Mouse (Mus musculus) limb, embryonic 13.5 days (tissue): ENCODE data around the gene Nfia. TPM values are rescaled to one million over a fixed set of nuclear protein-coding genes. Genes with fewer than 3 reads are reported as not detected.

Experiments used
- ATAC-seq: fragments of 200-750 bp; cut with Nextera tagmentation; 2 replicates; pipeline ENCODE4 v1.8.0; 2017; ENCODE audit warnings: low read depth, moderate number of reproducible peaks, moderate TSS enrichment; ENCODE audit not compliant: low FRiP score
- H3K27ac ChIP-seq: fragments of 300-500 bp; sonication (generic); 2 replicates; pipeline ENCODE4 v1.5.1; 2015; ENCODE audit warnings: inconsistent platforms, mild to moderate bottlenecking, moderate library complexity
- H3K27me3 ChIP-seq: fragments of 300-500 bp; sonication (generic); 2 replicates; pipeline ENCODE4 v1.6.1; 2015; ENCODE audit warnings: mild to moderate bottlenecking, inconsistent platforms
- H3K36me3 ChIP-seq: fragments of 300-500 bp; sonication (generic); 2 replicates; pipeline ENCODE4 v1.6.1; 2015; ENCODE audit warnings: inconsistent platforms, mild to moderate bottlenecking, moderate library complexity
- H3K4me1 ChIP-seq: fragments of 300-500 bp; sonication (generic); 2 replicates; pipeline ENCODE4 v1.6.1; 2015; ENCODE audit warnings: inconsistent platforms
- H3K4me2 ChIP-seq: fragments of 300-500 bp; sonication (generic); replicated peaks from 2 replicates; pipeline ENCODE4 v1.6.1; 2015; ENCODE audit warnings: inconsistent platforms, mild to moderate bottlenecking, moderate library complexity
- H3K4me3 ChIP-seq: fragments of 300-500 bp; sonication (generic); 2 replicates; pipeline ENCODE4 v1.5.1; 2015; ENCODE audit warnings: moderate library complexity, mild to moderate bottlenecking, inconsistent platforms
- H3K9ac ChIP-seq: fragments of 300-500 bp; sonication (generic); 2 replicates; pipeline ENCODE4 v1.6.1; 2015; ENCODE audit warnings: mild to moderate bottlenecking, inconsistent platforms
- H3K9me3 ChIP-seq: fragments of 300-500 bp; sonication (generic); 2 replicates; pipeline ENCODE4 v1.6.1; 2016; ENCODE audit warnings: inconsistent platforms
- WGBS: fragments of 180-500 bp; shearing (Covaris S2); methylation state at CpG from one replicate; pipeline ENCODE4 v1.1.7; 2015; 5-methylcytosine and 5-hydroxymethylcytosine counted together
- polyA plus RNA-seq: library from polyadenylated mRNA; unstranded; fragments of >200 nt; fragmentation: Nextera tagmentation; extraction: Ambion mirVana; gene quantifications from 2 replicates; pipeline ENCODE4 v1.2.1, GENCODE M21; 2015

The Nfia gene
- polyA plus RNA-seq, 1 experiment from 2014 or later = 88.3 TPM

DNA sequence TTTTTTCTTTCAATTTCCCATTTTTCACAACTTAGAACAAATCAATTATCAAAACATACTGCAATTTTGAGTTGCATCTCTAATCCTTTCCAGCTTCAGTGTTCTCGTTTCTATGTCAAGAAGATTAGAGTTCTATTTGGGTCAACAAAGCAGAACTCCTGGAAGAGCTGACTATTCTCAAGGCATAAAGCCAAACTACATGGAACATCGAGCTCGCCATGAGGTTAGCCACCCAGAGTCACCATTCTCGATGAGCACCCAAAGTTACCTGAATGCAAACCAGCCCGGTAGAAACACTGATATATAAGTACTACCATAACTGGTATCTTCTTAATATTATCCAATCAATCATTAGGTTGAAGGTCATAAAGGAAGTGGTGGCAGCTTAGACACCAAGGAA is 5.0 kb upstream of the Nfia start:
- no peak overlapping the region for H3K4me2 ChIP-seq
- H3K36me3 ChIP-seq = no peaks in the 10 kb centered on the region

DNA sequence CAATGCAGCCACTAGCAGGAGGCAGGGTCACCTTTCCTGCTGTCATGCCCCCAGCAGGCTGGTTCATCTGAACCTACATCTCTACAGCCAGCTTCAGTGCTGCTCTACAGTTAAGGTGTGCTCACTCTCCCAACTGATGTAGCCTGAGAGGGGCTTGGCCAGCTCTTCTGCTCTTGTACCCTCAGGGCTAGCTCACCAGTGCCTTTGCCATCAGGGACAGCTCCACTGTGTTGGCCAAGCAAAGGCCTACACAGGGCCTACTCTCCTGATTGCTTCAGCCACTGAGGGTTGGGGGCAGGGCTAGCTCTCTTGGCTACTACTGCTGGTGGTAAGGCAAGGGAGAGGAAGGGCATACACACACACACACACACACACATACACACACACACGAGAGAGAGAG is 2.7 kb upstream of the Nfia start:
- H3K4me2 ChIP-seq = no peak overlapping the region
- H3K36me3 ChIP-seq = no peaks in the 10 kb centered on the region
- H3K9ac ChIP-seq = no peak overlapping the region
- H3K27ac ChIP-seq = no peak overlapping the region
- WGBS = no CpG with 5 or more reads among the region's 1 CpGs
- no peak for ATAC-seq
- H3K27me3 ChIP-seq = no peaks in the 10 kb centered on the region
- no peak overlapping the region for H3K4me3 ChIP-seq
- H3K4me1 ChIP-seq = peaks cover 17% of the 10 kb centered on the region
- no peaks in the 10 kb centered on the region for H3K9me3 ChIP-seq

More for the DNA sequence above, 5.0 kb upstream of the Nfia start:
- ATAC-seq = no peak
- peaks cover 4% of the 10 kb centered on the region for H3K4me1 ChIP-seq
- H3K9ac ChIP-seq = no peak overlapping the region
- WGBS = 92% methylated on average over 5 of the region's 5 CpGs
- H3K9me3 ChIP-seq = no peaks in the 10 kb centered on the region
- H3K27me3 ChIP-seq = no peaks in the 10 kb centered on the region
- no peak overlapping the region for H3K4me3 ChIP-seq
- H3K27ac ChIP-seq = no peak overlapping the region

DNA sequence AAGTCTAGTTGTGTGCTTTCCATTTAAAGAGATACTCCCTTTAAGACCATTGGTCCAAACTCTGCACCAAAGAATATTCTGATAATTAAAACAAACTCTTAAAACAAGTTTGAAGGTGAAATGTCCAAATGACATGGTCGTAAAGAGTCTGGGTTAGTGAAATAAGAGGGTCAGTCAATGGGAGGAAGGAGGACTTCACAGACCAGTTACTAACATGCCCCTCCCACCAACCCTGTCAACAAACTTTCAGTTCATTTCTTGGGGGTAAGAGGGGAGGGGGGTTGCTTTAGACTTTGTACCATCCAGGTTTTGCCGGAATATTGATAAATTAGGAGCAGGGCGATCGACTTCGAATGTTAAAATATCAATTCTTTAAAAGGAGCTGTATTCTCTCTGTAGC is 1.1 kb upstream of the Nfia start:
- Histone ChIP-seq H3K9me3 (no peaks in the 10 kb centered on the region), H3K4me1 (peaks cover 25% of the 10 kb centered on the region), H3K27ac (peak overlapping the region; percentile 93), H3K36me3 (no peaks in the 10 kb centered on the region), H3K27me3 (no peaks in the 10 kb centered on the region), H3K9ac (peak overlapping the region; percentile 70), H3K4me3 (peak overlapping the region; percentile 49), H3K4me2 (peak overlapping the region; percentile 66)
- ATAC-seq = no peak
- WGBS = 6% methylated on average over 5 of the region's 5 CpGs

GRCm38 (mm10) chr4:97772084-97772484 is 450 bp upstream of the Nfia start:
- Histone ChIP-seq H3K36me3 (no peaks in the 10 kb centered on the region), H3K4me3 (peak overlapping the region; percentile 49), H3K9ac (peak overlapping the region; percentile 70), H3K4me1 (peaks cover 27% of the 10 kb centered on the region), H3K4me2 (peak overlapping the region; percentile 66), H3K27ac (peak overlapping the region; percentile 93), H3K27me3 (no peaks in the 10 kb centered on the region), H3K9me3 (no peaks in the 10 kb centered on the region)
- under 1% methylated on average over 25 of the region's 25 CpGs for WGBS
- peak; percentile 94 for ATAC-seq

DNA sequence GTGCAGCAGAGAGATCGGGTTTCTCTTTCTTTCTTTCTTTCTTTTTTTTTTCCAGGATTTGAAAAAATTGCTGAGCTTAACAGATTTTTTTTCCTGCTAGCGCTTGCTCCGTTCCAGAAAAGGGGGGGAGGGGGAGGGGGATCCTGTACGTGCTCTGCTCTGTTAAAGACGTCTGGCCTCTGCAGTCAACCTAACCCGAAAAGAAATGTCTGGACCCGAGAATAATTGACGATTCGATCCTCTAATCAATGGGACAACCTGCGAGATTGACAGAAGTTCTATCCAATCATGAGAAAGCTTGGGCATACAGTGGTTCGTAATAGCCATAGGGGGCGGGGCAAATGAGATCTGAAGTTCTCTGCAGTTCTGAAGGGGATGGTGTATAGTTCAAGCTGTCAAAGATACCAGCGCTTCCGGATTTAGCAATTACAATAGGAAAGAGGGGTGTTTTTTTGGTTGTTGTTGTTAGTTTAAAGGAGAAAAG is 618 bp downstream of the Nfia start:
- peaks cover 27% of the 10 kb centered on the region for H3K4me1 ChIP-seq
- H3K27me3 ChIP-seq = no peaks in the 10 kb centered on the region
- ATAC-seq = peak; percentile 65
- peak overlapping the region; percentile 49 for H3K4me3 ChIP-seq
- H3K27ac ChIP-seq = peak overlapping the region; percentile 93
- H3K4me2 ChIP-seq = peak overlapping the region; percentile 66
- 0% methylated on average over 14 of the region's 14 CpGs for WGBS
- no peaks in the 10 kb centered on the region for H3K36me3 ChIP-seq
- H3K9ac ChIP-seq = peak overlapping the region; percentile 70; the same call in 1 of the 2 replicates
- no peaks in the 10 kb centered on the region for H3K9me3 ChIP-seq

- Histone ChIP-seq H3K9me3 (no peaks in the 10 kb centered on the region), H3K27ac (peak overlapping the region; percentile 63), H3K9ac (no peak overlapping the region), H3K27me3 (no peaks in the 10 kb centered on the region), H3K4me1 (peaks cover 27% of the 10 kb centered on the region), H3K4me3 (peak overlapping the region; percentile 49), H3K36me3 (no peaks in the 10 kb centered on the region), H3K4me2 (peak overlapping the region; percentile 66)
- ATAC-seq = no peak
- 55% methylated on average over 2 of the region's 2 CpGs for WGBS
Observed at GRCm38 (mm10) chr4:97773791-97774190, 1.3 kb downstream of the Nfia start.

DNA sequence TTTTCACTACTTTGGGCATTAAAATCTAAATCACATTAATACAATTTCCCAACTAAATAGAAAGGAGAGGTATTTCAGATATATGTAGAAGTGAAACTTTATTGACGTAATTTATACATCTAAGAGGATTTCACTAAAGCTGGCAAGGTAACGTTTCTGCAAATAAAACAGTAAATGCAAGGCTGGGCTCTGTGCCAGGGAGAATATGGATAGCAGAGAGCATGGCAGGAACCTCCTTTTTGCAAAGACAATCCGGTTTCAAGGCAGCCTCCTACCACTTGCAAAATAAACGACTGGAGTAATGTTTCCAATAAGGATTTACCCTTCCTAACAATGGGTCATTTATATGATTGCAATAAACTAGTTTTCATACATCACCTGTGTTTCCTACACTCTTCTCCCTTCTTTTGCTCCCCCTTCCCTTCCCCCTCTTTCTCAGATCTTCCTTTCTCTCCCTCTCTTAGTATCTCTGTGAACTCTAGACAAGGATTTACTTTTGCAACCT is 2.0 kb downstream of the Nfia start:
- WGBS = 6% methylated on average over 4 of the region's 4 CpGs
- peak overlapping the region; percentile 80 for H3K4me2 ChIP-seq

GRCm38 (mm10) chr4:97775059-97775458 is 2.5 kb downstream of the Nfia start:
- Histone ChIP-seq H3K4me1 (peaks cover 29% of the 10 kb centered on the region), H3K9ac (peak overlapping the region; percentile 73), H3K27me3 (no peaks in the 10 kb centered on the region), H3K27ac (peak overlapping the region; percentile 99), H3K4me3 (peak overlapping the region; percentile 97), H3K36me3 (no peaks in the 10 kb centered on the region), H3K4me2 (peak overlapping the region; percentile 80), H3K9me3 (no peaks in the 10 kb centered on the region)
- ATAC-seq = 0 out of 2 replicates have a peak, but pooled peaks have one; percentile 12
- under 1% methylated on average over 13 of the region's 13 CpGs for WGBS

More for the DNA sequence above, 2.0 kb downstream of the Nfia start:
- no peaks in the 10 kb centered on the region for H3K27me3 ChIP-seq
- H3K9me3 ChIP-seq = no peaks in the 10 kb centered on the region
- ATAC-seq = no peak
- no peaks in the 10 kb centered on the region for H3K36me3 ChIP-seq
- peaks cover 27% of the 10 kb centered on the region for H3K4me1 ChIP-seq
- peak overlapping the region; percentile 97 for H3K4me3 ChIP-seq
- peak overlapping the region; percentile 99 for H3K27ac ChIP-seq
- peak overlapping the region; percentile 73 for H3K9ac ChIP-seq

DNA sequence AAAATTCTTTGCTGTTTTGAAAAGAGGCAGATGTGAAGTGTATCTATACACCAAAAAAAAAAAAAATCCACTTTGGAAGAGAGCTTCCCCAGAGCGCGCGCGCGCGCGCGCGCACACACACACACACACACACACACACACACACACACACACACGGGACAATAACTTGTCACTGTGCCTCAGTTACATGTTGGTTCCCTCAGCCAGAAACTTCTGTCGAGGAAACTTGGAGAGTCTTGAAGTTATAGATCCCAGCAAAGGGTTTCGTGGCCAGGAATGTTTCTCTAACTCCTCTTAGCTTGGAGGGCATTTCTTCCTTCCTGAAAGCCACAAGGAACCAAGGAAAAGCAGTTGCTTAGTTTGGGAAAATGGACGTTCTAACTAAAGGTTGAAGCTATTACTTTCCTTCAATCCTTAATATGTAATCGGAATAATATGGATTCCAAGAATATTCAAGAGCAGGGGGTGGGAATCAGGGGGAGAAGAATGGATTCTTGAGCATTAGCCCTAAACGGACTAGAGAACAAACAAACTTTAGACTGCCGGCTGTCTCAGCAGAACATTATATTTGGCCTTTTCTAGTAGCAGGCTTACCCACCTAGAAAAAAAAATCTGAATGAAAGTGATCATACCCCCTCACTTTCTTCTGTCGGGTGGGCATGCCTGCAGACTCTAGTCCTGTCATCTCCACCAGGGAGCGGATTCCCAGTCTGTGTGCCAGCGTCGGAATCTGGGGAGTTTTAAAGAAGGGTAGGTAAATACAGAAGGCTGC is 3.1 kb downstream of the Nfia start:
- WGBS = 1% methylated on average over 14 of the region's 20 CpGs
- Histone ChIP-seq H3K9me3 (no peaks in the 10 kb centered on the region), H3K27ac (peak overlapping the region; percentile 99), H3K36me3 (no peaks in the 10 kb centered on the region), H3K4me3 (peak overlapping the region; percentile 97), H3K4me2 (peak overlapping the region; percentile 80), H3K9ac (peak overlapping the region; percentile 73), H3K27me3 (no peaks in the 10 kb centered on the region), H3K4me1 (peaks cover 32% of the 10 kb centered on the region)
- no peak for ATAC-seq

DNA sequence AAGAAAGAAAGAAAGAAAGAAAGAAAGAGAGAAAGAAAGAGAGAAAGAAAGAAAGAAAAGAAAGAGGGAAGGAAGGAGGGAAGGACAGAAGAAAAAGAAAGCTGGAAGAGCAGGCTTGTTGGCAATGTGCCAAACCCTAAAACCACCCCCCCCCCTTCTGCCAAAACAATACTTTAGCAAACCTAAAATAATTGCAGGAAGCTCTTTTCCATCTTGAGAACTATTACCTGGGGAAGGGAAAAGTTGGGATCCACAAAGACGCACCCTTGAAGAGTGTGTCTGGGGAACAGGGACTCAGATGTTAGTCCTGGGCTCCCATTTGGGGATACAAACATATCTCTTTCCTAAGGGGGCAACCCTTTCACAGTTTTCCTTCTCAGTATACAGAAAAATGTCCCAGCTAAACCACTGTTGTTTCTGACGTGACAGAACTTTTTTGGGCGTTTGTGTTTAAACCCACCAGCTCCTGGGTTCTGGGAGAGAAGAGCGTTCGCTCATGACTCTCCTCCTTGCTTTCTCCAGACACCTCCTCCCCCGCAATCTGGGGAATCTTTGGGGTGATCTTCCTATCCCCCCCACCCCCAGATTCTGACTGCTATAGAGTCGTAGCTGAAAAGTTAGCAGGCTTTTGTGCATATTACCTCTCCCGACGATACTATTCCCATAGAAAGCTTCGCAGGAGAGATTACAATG is 4.0 kb downstream of the Nfia start:
- ATAC-seq = no peak
- H3K4me2 ChIP-seq = peak overlapping the region; percentile 80
- H3K4me1 ChIP-seq = peaks cover 34% of the 10 kb centered on the region
- peak overlapping the region; percentile 97 for H3K4me3 ChIP-seq
- peak overlapping the region; percentile 100 for H3K9ac ChIP-seq
- H3K36me3 ChIP-seq = no peaks in the 10 kb centered on the region
- peak overlapping the region; percentile 99 for H3K27ac ChIP-seq
- no peaks in the 10 kb centered on the region for H3K9me3 ChIP-seq
- no peaks in the 10 kb centered on the region for H3K27me3 ChIP-seq
- under 1% methylated on average over 10 of the region's 10 CpGs for WGBS

DNA sequence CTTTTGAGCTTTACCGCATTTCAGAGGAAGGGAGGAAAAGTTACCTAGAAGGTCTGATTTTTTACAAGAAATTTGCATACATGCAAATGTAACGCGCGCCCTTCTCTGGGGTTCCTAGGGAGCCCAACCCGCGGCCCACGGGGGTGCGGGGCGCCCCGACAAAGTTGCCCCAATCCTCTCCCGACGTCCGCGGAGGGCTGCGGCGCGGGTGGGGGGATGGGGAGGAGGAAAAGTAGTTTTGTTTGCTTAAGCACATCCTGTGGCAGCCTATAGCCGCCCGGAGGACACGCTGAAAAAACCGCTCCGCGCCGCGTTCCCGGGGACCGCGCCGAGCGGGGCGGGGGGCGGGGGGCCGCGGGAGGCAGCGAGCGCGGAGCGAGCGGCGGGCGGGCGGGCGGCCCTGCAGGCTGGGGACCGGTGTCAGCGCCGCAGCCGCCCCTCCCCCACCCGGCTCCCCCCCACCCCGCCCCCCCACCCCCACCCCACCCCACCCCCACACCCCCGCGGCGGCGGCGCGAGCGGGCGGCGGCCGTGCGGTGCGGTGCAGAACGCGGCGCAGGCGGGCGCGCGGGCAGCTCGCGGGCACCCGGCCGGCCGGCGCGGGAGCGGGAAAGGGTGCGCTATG is 4.7 kb downstream of the Nfia start:
- ATAC-seq = peak; percentile 42
- peak overlapping the region; percentile 100 for H3K9ac ChIP-seq
- WGBS = under 1% methylated on average over 55 of the region's 77 CpGs
- H3K9me3 ChIP-seq = no peaks in the 10 kb centered on the region
- peaks cover 32% of the 10 kb centered on the region for H3K4me1 ChIP-seq
- H3K4me2 ChIP-seq = peak overlapping the region; percentile 80
- no peaks in the 10 kb centered on the region for H3K36me3 ChIP-seq
- peak overlapping the region; percentile 97 for H3K4me3 ChIP-seq
- H3K27me3 ChIP-seq = no peaks in the 10 kb centered on the region
- H3K27ac ChIP-seq = peak overlapping the region; percentile 99
